Mouse (Mus musculus) MEL (cell line): ENCODE data around the gene Rad51.

Experiments used
- CHD2 ChIP-seq: IDR thresholded peaks from 2 replicates; pipeline ENCODE4 v1.6.1; 2011; ENCODE audit warnings: low read length, improper control_type of control experiment
- CTCF ChIP-seq, 3 experiments: IDR thresholded peaks in 2 of 3; conservative IDR thresholded peaks in 1 of 3; 2 replicates each; pipeline ENCODE4 v1.5.1; 2011 to 2012; ENCODE audit warnings: low read length in 3 of 3, low read depth in 2 of 3, mild to moderate bottlenecking in 2 of 3, improper control_type of control experiment in 1 of 3, inconsistent platforms in 1 of 3, mixed read lengths in 1 of 3, moderate library complexity in 1 of 3; ENCODE audit not compliant: control insufficient read depth in 1 of 3, insufficient read depth in 1 of 3, poor library complexity in 1 of 3, severe bottlenecking in 1 of 3
- GATA1 ChIP-seq: IDR thresholded peaks from 2 replicates; pipeline ENCODE4 v1.6.1; 2011; ENCODE audit warnings: low read depth, low read length, improper control_type of control experiment
- HCFC1 ChIP-seq: IDR thresholded peaks from 2 replicates; pipeline ENCODE4 v1.6.1; 2012; ENCODE audit warnings: low read depth, mild to moderate bottlenecking, inconsistent platforms, low read length, improper control_type of control experiment, moderate library complexity
- MAX ChIP-seq: IDR thresholded peaks from 2 replicates; pipeline ENCODE4 v1.6.1; 2011; ENCODE audit warnings: low read length, improper control_type of control experiment
- NELFE ChIP-seq: IDR thresholded peaks from 2 replicates; pipeline ENCODE4 v1.6.1; 2011; ENCODE audit warnings: low read depth, low read length, improper control_type of control experiment
- POLR2A ChIP-seq, 2 experiments: IDR thresholded peaks; 2 replicates each; pipeline ENCODE4 v1.6.1; 2011 to 2012; ENCODE audit warnings: low read length in 2 of 2, mild to moderate bottlenecking in 2 of 2, control low read depth in 1 of 2, improper control_type of control experiment in 1 of 2, low read depth in 1 of 2, moderate library complexity in 1 of 2; ENCODE audit not compliant: control insufficient read depth in 1 of 2, insufficient read depth in 1 of 2, poor library complexity in 1 of 2
- POLR2AphosphoS5 ChIP-seq: IDR thresholded peaks from 2 replicates; pipeline ENCODE4 v1.6.1; 2012; ENCODE audit warnings: low read depth, borderline replicate concordance, mild to moderate bottlenecking, inconsistent platforms, low read length, moderate library complexity, mixed read lengths
- RCOR1 ChIP-seq: IDR thresholded peaks from 2 replicates; pipeline ENCODE4 v1.6.1; 2012; ENCODE audit warnings: low read depth, mild to moderate bottlenecking, inconsistent platforms, low read length, improper control_type of control experiment
- SMC3 ChIP-seq: IDR thresholded peaks from 2 replicates; pipeline ENCODE4 v1.6.1; 2011; ENCODE audit warnings: low read depth, low read length, improper control_type of control experiment
- TAL1 ChIP-seq: IDR thresholded peaks from 2 replicates; pipeline ENCODE4 v1.6.1; 2012; ENCODE audit warnings: mild to moderate bottlenecking, inconsistent platforms, low read length, moderate library complexity, mixed read lengths
- ZKSCAN1 ChIP-seq: IDR thresholded peaks from 2 replicates; pipeline ENCODE4 v1.6.1; 2012; ENCODE audit warnings: low read depth, mild to moderate bottlenecking, inconsistent platforms, low read length, improper control_type of control experiment, moderate library complexity
- ZNF384 ChIP-seq: IDR thresholded peaks from 2 replicates; pipeline ENCODE4 v1.6.1; 2012; ENCODE audit warnings: low read depth, mild to moderate bottlenecking, inconsistent platforms, low read length, improper control_type of control experiment

- TF ChIP-seq CTCF (IDR thresholded peaks at IDR 0.05 in 2 of 3, conservative IDR thresholded peaks at IDR 0.05 in 1 of 3; ENCODE audit: control insufficient read depth in 1 of 3, insufficient read depth in 1 of 3, low read depth in 2 of 3, low read length in 3 of 3, poor library complexity in 1 of 3, severe bottlenecking in 1 of 3) (no peak), HCFC1 (no peak), CHD2 (no peak), ZNF384 (no peak), TAL1 (no peak), RCOR1 (no peak), SMC3 (no peak), ZKSCAN1 (no peak), NELFE (no peak), GATA1 (no peak), POLR2AphosphoS5 (no peak), POLR2A (IDR thresholded peaks at IDR 0.05; ENCODE audit: control insufficient read depth in 1 of 2, insufficient read depth in 1 of 2, low read depth in 1 of 2, low read length in 2 of 2, poor library complexity in 1 of 2) (no peak), MAX (no peak)
These were observed 54.6 kb downstream of the Rad51 start, which contains the start of gene Gchfr for GRCm38 (mm10) chr2:119166901-119167865.
